In the genomic region with DNA sequence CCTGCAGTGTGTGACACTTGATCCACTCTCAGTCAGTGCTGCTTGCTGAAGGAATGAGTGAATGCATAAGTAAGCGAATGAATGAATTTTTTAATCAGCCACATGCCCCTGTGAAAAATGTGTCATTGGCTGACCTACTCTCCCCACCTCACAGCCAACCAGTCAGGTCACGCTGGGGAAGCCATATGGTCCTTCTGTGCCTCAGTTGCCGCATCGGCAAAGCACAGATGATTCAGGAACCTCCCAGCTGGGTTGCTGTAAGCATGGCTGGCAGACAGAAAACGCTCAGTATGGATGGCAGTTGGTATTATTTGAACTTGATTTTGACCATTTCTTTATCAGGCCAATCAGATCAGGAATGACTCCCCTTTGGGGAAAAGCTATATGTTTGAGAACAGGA, we compare ENCODE assay signal across 24 mouse cellular contexts.
"Had no signal": no experiment of that assay in that cellular context is flagged by ENCODE, and none has a peak within 500 bp of the region (broad histone marks: within the 10 kb centered on the region; RNA-seq: fewer than 3 reads in every experiment).

No protein-coding gene starts in this region.

- ATAC-seq: liver, embryonic 12.5 days; midbrain, embryonic 13.5 days; midbrain, embryonic 16.5 days had no signal

- H3K4me3 ChIP-seq: kidney, embryonic 15.5 days; left cerebral cortex, adult 2 months; limb, embryonic 10.5 days; limb, embryonic 13.5 days; liver, embryonic 12.5 days; liver, embryonic 15.5 days; lung, embryonic 15.5 days; megakaryocyte, embryonic 14.5 days; midbrain, embryonic 10.5 days; midbrain, embryonic 13.5 days; myocyte; neural tube, embryonic 13.5 days had no signal

- H3K27me3 ChIP-seq: kidney, embryonic 15.5 days; liver, embryonic 12.5 days; liver, embryonic 15.5 days; lung, embryonic 15.5 days; megakaryocyte, embryonic 14.5 days; midbrain, embryonic 13.5 days; neural tube, embryonic 13.5 days had no signal

- DNase-seq: kidney, postnatal 10 days; kidney, postnatal 36 days; layer of hippocampus, postnatal 36 days; liver; lung, adult 18-20 months; lung, postnatal 10 days; lung, postnatal 36 days; retina, postnatal 1 day; right cerebral cortex, postnatal 25 days; thymus, adult 18-20 months; thymus, postnatal 14 days had no signal

- H3K9ac ChIP-seq: kidney, embryonic 15.5 days; limb, embryonic 13.5 days; liver, embryonic 12.5 days; liver, embryonic 15.5 days; lung, embryonic 15.5 days; midbrain, embryonic 13.5 days; neural tube, embryonic 13.5 days had no signal

- H3K4me2 ChIP-seq: kidney, embryonic 15.5 days; limb, embryonic 13.5 days; liver, embryonic 12.5 days; liver, embryonic 15.5 days; lung, embryonic 15.5 days; midbrain, embryonic 13.5 days; neural tube, embryonic 13.5 days had no signal

- H3K27ac ChIP-seq: kidney, embryonic 15.5 days; left cerebral cortex, adult 2 months; limb, embryonic 10.5 days; limb, embryonic 13.5 days; liver, embryonic 12.5 days; liver, embryonic 15.5 days; lung, embryonic 15.5 days; midbrain, embryonic 10.5 days; midbrain, embryonic 13.5 days; neural tube, embryonic 13.5 days had no signal

- H3K4me1 ChIP-seq: kidney, embryonic 15.5 days; limb, embryonic 10.5 days; limb, embryonic 13.5 days; liver, embryonic 12.5 days; liver, embryonic 15.5 days; lung, embryonic 15.5 days; megakaryocyte, embryonic 14.5 days; midbrain, embryonic 13.5 days; neural tube, embryonic 13.5 days had no signal

- H3K36me3 ChIP-seq: kidney, embryonic 15.5 days; limb, embryonic 10.5 days; limb, embryonic 13.5 days; liver, embryonic 12.5 days; liver, embryonic 15.5 days; lung, embryonic 15.5 days; midbrain, embryonic 10.5 days had no signal

- H3K9me3 ChIP-seq: kidney, embryonic 15.5 days; limb, embryonic 10.5 days; limb, embryonic 13.5 days; liver, embryonic 15.5 days; lung, embryonic 15.5 days; midbrain, embryonic 10.5 days; midbrain, embryonic 13.5 days; neural tube, embryonic 13.5 days had no signal
